Mouse (Mus musculus) CH12.LX (cell line): ENCODE data around the gene Ikbip. TPM values are rescaled to one million over a fixed set of nuclear protein-coding genes. Genes with fewer than 3 reads are reported as not detected.

Experiments
- DNase-seq: peaks from one replicate; pipeline ENCODE4 v3.0.0-alpha.2; 2013; ENCODE audit errors: extremely low read depth
- H3K27ac ChIP-seq: 2 replicates; pipeline ENCODE4 v1.5.1; 2012; ENCODE audit warnings: low read depth, mild to moderate bottlenecking, control low read depth, moderate library complexity; ENCODE audit not compliant: insufficient read depth
- H3K27me3 ChIP-seq: replicated peaks from 2 replicates; pipeline ENCODE3; 2012; ENCODE audit warnings: inconsistent platforms
- H3K36me3 ChIP-seq, 2 experiments: replicated peaks in 1 of 2; 2 replicates each; pipeline versions ENCODE3 to v1.6.1; 2012; ENCODE audit warnings: inconsistent platforms in 1 of 2, low read length in 1 of 2, mild to moderate bottlenecking in 1 of 2, mixed read lengths in 1 of 2, moderate library complexity in 1 of 2; ENCODE audit not compliant: control insufficient read depth in 1 of 2, insufficient read depth in 1 of 2
- H3K4me1 ChIP-seq, 2 experiments: 2 replicates each; pipeline ENCODE4 v1.6.1; 2012; ENCODE audit warnings: inconsistent platforms in 1 of 2, moderate library complexity in 1 of 2; ENCODE audit not compliant: insufficient read depth in 2 of 2, control insufficient read depth in 1 of 2
- H3K4me2 ChIP-seq: 2 replicates; pipeline ENCODE4 v1.6.1; 2012; ENCODE audit warnings: low read depth, mild to moderate bottlenecking, control low read depth; ENCODE audit not compliant: poor library complexity, insufficient read depth, severe bottlenecking
- H3K4me3 ChIP-seq, 3 experiments: fragments of 150-350 bp in 1 of 3; sonication (generic) in 1 of 3; replicated peaks in 1 of 3; 2 replicates each; pipeline versions ENCODE3 to v1.5.1; 2011 to 2012; ENCODE audit warnings: low read depth in 2 of 3, low read length in 2 of 3, mild to moderate bottlenecking in 2 of 3, moderate library complexity in 2 of 3, control low read depth in 1 of 3, improper control_type of control experiment in 1 of 3, inconsistent platforms in 1 of 3, mixed read lengths in 1 of 3; ENCODE audit not compliant: poor library complexity in 1 of 3
- H3K79me2 ChIP-seq: replicated peaks from 2 replicates; pipeline ENCODE4 v1.6.1; 2012; ENCODE audit warnings: mild to moderate bottlenecking, moderate library complexity; ENCODE audit not compliant: control insufficient read depth, poor library complexity, insufficient read depth, severe bottlenecking; ENCODE audit errors: extremely low read depth
- H3K9ac ChIP-seq: 2 replicates; pipeline ENCODE4 v1.6.1; 2012; ENCODE audit warnings: low read depth, mild to moderate bottlenecking, control low read depth, moderate library complexity; ENCODE audit not compliant: insufficient read depth
- H3K9me3 ChIP-seq: replicated peaks from 2 replicates; pipeline ENCODE3; 2012; ENCODE audit warnings: low read length, inconsistent platforms, mixed read lengths
- CHD1 ChIP-seq: IDR thresholded peaks from 2 replicates; pipeline ENCODE4 v1.6.1; 2012; ENCODE audit warnings: low read depth, low read length, improper control_type of control experiment, inconsistent platforms
- CHD2 ChIP-seq: IDR thresholded peaks from 2 replicates; pipeline ENCODE4 v1.6.1; 2011; ENCODE audit warnings: low read length, improper control_type of control experiment
- CTCF ChIP-seq, 2 experiments: IDR thresholded peaks in 1 of 2; conservative IDR thresholded peaks in 1 of 2; 2 replicates each; pipeline ENCODE4 v1.5.1; 2011 to 2012; ENCODE audit warnings: low read depth in 2 of 2, low read length in 2 of 2, improper control_type of control experiment in 1 of 2, inconsistent platforms in 1 of 2, mild to moderate bottlenecking in 1 of 2, moderate library complexity in 1 of 2
- E2F4 ChIP-seq: IDR thresholded peaks from 2 replicates; pipeline ENCODE4 v1.6.1; 2011; ENCODE audit warnings: low read depth, low read length, improper control_type of control experiment; ENCODE audit not compliant: insufficient replicate concordance
- ELF1 ChIP-seq: IDR thresholded peaks from 2 replicates; pipeline ENCODE4 v1.6.1; 2014; ENCODE audit warnings: low read depth, mild to moderate bottlenecking, inconsistent platforms, low read length, improper control_type of control experiment
- EP300 ChIP-seq: IDR thresholded peaks from 2 replicates; pipeline ENCODE4 v1.6.1; 2011; ENCODE audit warnings: low read length, improper control_type of control experiment
- IRF4 ChIP-seq: IDR thresholded peaks from 2 replicates; pipeline ENCODE4 v1.6.1; 2014; ENCODE audit warnings: low read depth, mild to moderate bottlenecking, inconsistent platforms, low read length, improper control_type of control experiment
- JUN ChIP-seq: IDR thresholded peaks from 2 replicates; pipeline ENCODE4 v1.6.1; 2011; ENCODE audit warnings: low read depth, mild to moderate bottlenecking, low read length, improper control_type of control experiment, moderate library complexity; ENCODE audit not compliant: insufficient read depth
- KAT2A ChIP-seq: IDR thresholded peaks from 2 replicates; pipeline ENCODE4 v1.6.1; 2012; ENCODE audit warnings: low read length, improper control_type of control experiment, inconsistent platforms; ENCODE audit not compliant: insufficient replicate concordance
- MAX ChIP-seq: IDR thresholded peaks from 2 replicates; pipeline ENCODE4 v1.6.1; 2011; ENCODE audit warnings: low read length, improper control_type of control experiment
- MAZ ChIP-seq: IDR thresholded peaks from 2 replicates; pipeline ENCODE4 v1.6.1; 2012; ENCODE audit warnings: low read depth, mild to moderate bottlenecking, inconsistent platforms, low read length, improper control_type of control experiment, moderate library complexity
- MEF2A ChIP-seq: IDR thresholded peaks from 2 replicates; pipeline ENCODE4 v1.6.1; 2014; ENCODE audit warnings: low read depth, mild to moderate bottlenecking, inconsistent platforms, low read length, improper control_type of control experiment, borderline replicate concordance
- MXI1 ChIP-seq: IDR thresholded peaks from 2 replicates; pipeline ENCODE4 v1.6.1; 2011; ENCODE audit warnings: mild to moderate bottlenecking, low read depth, low read length, improper control_type of control experiment
- MYC ChIP-seq: IDR thresholded peaks from 2 replicates; pipeline ENCODE4 v1.6.1; 2011; ENCODE audit warnings: low read depth, mild to moderate bottlenecking, improper control_type of control experiment, low read length
- NRF1 ChIP-seq: IDR thresholded peaks from 2 replicates; pipeline ENCODE4 v1.6.1; 2014; ENCODE audit warnings: low read depth, mild to moderate bottlenecking, inconsistent platforms, low read length, improper control_type of control experiment, moderate library complexity
- RAD21 ChIP-seq: IDR thresholded peaks from 2 replicates; pipeline ENCODE4 v1.6.1; 2011; ENCODE audit warnings: low read depth, mild to moderate bottlenecking, low read length, improper control_type of control experiment, moderate library complexity
- SIN3A ChIP-seq: IDR thresholded peaks from 2 replicates; pipeline ENCODE4 v1.6.1; 2012; ENCODE audit warnings: low read length, improper control_type of control experiment, inconsistent platforms
- TBP ChIP-seq: conservative IDR thresholded peaks from 2 replicates; pipeline ENCODE4 v1.6.1; 2011; ENCODE audit warnings: low read depth, low read length, improper control_type of control experiment
- dilution Hi-C: fragments of 300-500 bp; cut with MboI; formaldehyde crosslinking; loops from 2 replicates; pipeline ENCODE4 v1.14.3; 2020; ENCODE audit warnings: low sequenced_read_pairs; ENCODE audit not compliant: extremely low pct_unique_long_range_greater_than_20kb, extremely low pct_ligation_motif_present
- in situ Hi-C: fragments of 300-500 bp; cut with MboI; formaldehyde crosslinking; loops from 3 replicates; pipeline ENCODE4 v1.14.3; 2019; ENCODE audit warnings: low sequenced_read_pairs, low pct_ligation_motif_present, low pct_unique_long_range_greater_than_20kb, mixed read lengths
- polyA plus RNA-seq: library from polyadenylated mRNA; unstranded; fragments of >175 nt; gene quantifications from 2 replicates; pipeline ENCODE4 v1.2.1, GENCODE M21; 2012; ENCODE audit warnings: low read depth; ENCODE audit not compliant: insufficient read length
- total RNA-seq, 2 experiments: library from RNA; depleted of rRNA; stranded (reverse); fragments of 300-350 nt in 1 of 2; fragments of >200 nt in 1 of 2; gene quantifications; 2 replicates each; pipeline ENCODE4 v1.2.3; 2012 to 2014

Gene Ikbip
- total and polyA plus RNA-seq, 3 experiments: 2.1 to 7.2 (median 6.0) TPM

DNA sequence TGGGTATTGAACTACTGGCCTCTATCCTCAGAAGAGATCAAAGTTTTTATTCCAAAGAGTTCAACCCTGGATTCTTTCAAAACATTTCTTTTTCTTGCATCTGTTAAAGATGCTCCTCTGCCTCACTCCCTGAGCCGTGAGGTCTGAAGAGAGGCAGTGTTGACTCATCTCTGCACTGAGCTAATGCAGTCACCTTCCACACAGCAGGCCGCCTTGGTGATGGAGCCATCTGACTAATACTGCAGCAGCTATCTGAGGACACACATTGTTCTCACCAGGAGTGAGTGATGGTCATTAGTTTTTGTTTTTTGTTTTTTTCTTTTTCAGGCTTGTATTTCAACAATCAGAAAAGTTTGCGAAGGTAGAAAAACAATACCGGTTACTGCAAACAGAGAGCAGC is 10.1 kb downstream of the Ikbip start:
- DNase-seq: no peak
- Histone ChIP-seq H3K4me3 (no peak overlapping the region), H3K27me3 (no peaks in the 10 kb centered on the region), H3K9ac (no peak overlapping the region), H3K27ac (no peak overlapping the region), H3K9me3 (no peaks in the 10 kb centered on the region), H3K4me2 (no peak overlapping the region), H3K36me3 (no peaks in the 10 kb centered on the region), H3K79me2 (no peaks in the 10 kb centered on the region), H3K4me1 (no peaks in the 10 kb centered on the region)
- TF ChIP-seq CHD2: no peak
- no peak for TF ChIP-seq MYC
- TF ChIP-seq CTCF (conservative IDR thresholded peaks at IDR 0.05 in 1 of 2, IDR thresholded peaks at IDR 0.05 in 1 of 2; ENCODE audit: low read depth in 2 of 2, low read length in 2 of 2): no peak
- TF ChIP-seq SIN3A: no peak
- no peak for TF ChIP-seq ELF1
- no peak for TF ChIP-seq KAT2A
- TF ChIP-seq JUN: no peak
- TF ChIP-seq IRF4: no peak
- no peak for TF ChIP-seq RAD21
- TF ChIP-seq E2F4: no peak
- TF ChIP-seq MXI1: no peak
- no peak for TF ChIP-seq MEF2A
- TF ChIP-seq TBP: no peak
- no peak for TF ChIP-seq MAZ
- no peak for TF ChIP-seq NRF1
- no peak for TF ChIP-seq MAX
- dilution Hi-C loops (no loop called here), in situ Hi-C loops (no loop called here)

DNA sequence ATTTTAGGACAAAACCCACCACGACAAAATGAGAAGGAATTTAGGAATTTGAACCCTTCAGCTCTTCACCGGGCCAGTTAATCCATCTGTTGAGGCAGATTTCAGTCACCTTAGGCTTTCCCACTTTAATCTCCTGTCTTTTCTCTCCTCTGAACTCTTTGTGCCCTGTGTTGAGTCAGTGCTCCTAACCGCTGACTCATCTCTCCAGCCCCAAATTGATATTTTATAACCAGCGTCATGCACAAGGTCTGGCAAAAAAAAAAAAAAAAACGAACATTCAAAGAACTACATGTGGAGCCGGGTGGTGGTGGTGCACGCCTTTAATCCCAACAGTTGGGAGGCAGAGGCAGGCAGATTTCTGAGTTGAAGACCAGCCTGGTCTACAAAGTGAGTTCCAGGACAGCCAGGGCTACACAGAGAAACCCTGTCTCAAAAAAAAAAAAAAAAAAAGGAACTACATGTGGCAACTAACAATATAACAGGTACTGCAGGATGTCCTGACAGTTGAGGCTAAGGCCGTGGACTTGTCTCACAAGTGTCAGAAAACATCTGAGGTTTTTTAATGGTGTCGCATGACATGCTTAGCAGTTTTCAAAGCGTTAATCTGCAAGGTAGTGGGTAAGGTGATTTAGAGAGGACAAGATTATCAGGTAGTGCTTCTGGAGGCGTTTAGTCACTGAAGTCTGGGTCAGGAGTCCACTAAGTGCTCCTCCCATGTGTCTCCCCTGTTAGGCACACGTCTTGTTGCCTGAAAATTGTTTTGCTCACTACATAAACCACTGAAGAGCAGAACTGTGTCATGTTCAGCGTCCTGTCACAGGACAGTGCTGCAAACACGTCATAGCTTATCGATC is 11.7 kb downstream of the Ikbip start:
- Histone ChIP-seq H3K4me3 (no peak overlapping the region), H3K79me2 (no peaks in the 10 kb centered on the region), H3K27ac (no peak overlapping the region), H3K4me2 (no peak overlapping the region), H3K4me1 (no peaks in the 10 kb centered on the region), H3K9ac (no peak overlapping the region), H3K9me3 (no peaks in the 10 kb centered on the region), H3K27me3 (no peaks in the 10 kb centered on the region), H3K36me3 (no peaks in the 10 kb centered on the region)
- in situ Hi-C loops (no loop called here), dilution Hi-C loops (no loop called here)
- no peak for DNase-seq
- no peak for TF ChIP-seq MYC
- TF ChIP-seq EP300: no peak
- no peak for TF ChIP-seq CHD1
- no peak for TF ChIP-seq NRF1
- TF ChIP-seq SIN3A: no peak
